Comparison of ENCODE assay signal across 9 mouse cellular contexts in the genomic region with DNA sequence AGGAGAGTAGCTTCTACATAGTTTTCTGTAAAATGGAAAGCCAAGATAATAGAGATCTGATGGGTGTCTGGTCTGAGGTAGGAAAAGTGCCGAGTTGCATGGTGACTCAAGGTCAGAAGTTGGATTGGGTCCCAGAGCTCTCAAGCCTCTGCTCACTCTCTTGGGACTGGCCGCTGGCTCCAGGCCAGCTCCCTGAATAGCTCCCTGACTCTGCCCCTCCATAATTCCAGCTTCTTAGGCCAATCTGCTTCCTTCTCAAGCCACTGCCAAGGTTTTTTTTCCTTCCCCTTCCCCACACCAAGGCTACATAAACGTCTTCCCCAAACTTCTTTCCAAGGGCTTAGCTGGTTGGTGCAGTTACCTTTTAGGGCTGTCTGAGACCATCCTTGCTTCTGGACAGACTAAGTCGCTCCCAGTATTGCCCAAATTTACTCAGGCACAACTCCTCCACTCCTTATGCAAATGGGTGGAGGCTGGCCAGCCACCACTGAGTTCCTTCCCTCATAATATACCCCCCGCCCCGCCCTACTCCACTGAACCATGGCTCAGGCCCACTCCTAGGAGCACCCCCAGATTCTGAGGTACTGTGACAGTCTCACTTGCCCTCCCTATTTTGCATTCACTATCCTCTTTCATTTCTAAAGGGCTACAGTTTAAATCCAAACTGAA. TPM values are rescaled to one million over a fixed set of nuclear protein-coding genes. Genes with fewer than 3 reads are reported as not detected.
DNase-seq lines count a peak whose midpoint lies in the region; ATAC-seq and TF ChIP-seq lines count a peak whose summit lies in the region.
"Had no signal": no experiment of that assay in that cellular context is flagged by ENCODE, and none has a peak within 500 bp of the region (broad histone marks: within the 10 kb centered on the region; RNA-seq: fewer than 3 reads in every experiment).

No protein-coding gene starts in this region.

- H3K27ac ChIP-seq in cerebellum, adult 2 months (ENCODE audit: insufficient read depth, low read length): no peak overlapping the region
- H3K27ac ChIP-seq in heart, embryonic 15.5 days: peak overlapping the region; percentile 79
- H3K27ac ChIP-seq in lung, postnatal 0 days (ENCODE audit: low read length): peak overlapping the region; percentile 76

- no peak for ATAC-seq in cerebellum, adult (ENCODE audit: insufficient number of reproducible peaks, low FRiP score, low TSS enrichment)
- peak; percentile 58; the same call in 1 of the 2 replicates for ATAC-seq in heart, embryonic 15.5 days (replicated peaks; ENCODE audit: insufficient number of reproducible peaks, insufficient read depth, low FRiP score, low read depth)
- ATAC-seq in lung, postnatal 0 days: peak; percentile 94

- peak; percentile 29; the same call in 1 of the 2 replicates for TF ChIP-seq EP300 in lung, postnatal 0 days (IDR thresholded peaks at IDR 0.05)

- no peaks in the 10 kb centered on the region for H3K9me3 ChIP-seq in heart, embryonic 15.5 days (replicated peaks)
- no peaks in the 10 kb centered on the region for H3K9me3 ChIP-seq in lung, postnatal 0 days (ENCODE audit: low read length)

- no peaks in the 10 kb centered on the region for H3K36me3 ChIP-seq in heart, embryonic 15.5 days
- no peaks in the 10 kb centered on the region for H3K36me3 ChIP-seq in lung, postnatal 0 days (ENCODE audit: insufficient read depth, low read length)

- peak; percentile 17 to 42 for DNase-seq in cerebellum, adult 2 months
- DNase-seq in adrenal gland, adult 8-10 months: peak; percentile 71
- peak; percentile 92 for DNase-seq in lung, postnatal 0 days (ENCODE audit: low spot score)
- no peak for DNase-seq in layer of hippocampus, postnatal 25 days (ENCODE audit: extremely low spot score in 1 of 2, low spot score in 1 of 2)
- DNase-seq in layer of hippocampus, adult 9-10 months (ENCODE audit: low spot score): no peak
- no peak for DNase-seq in layer of hippocampus, postnatal 14 days (ENCODE audit: low spot score in 2 of 2)

- H3K4me3 ChIP-seq in cerebellum, adult 2 months (replicated peaks; ENCODE audit: insufficient read depth, low read depth, low read length): no peak overlapping the region
- no peak overlapping the region for H3K4me3 ChIP-seq in heart, embryonic 15.5 days
- H3K4me3 ChIP-seq in lung, postnatal 0 days (ENCODE audit: low read depth, low read length): no peak overlapping the region
- H3K4me3 ChIP-seq: erythroblast, embryonic 14.5 days had no signal

- TF ChIP-seq CTCF in cerebellum, adult 2 months (IDR thresholded peaks at IDR 0.05; ENCODE audit: borderline replicate concordance, insufficient read depth, low read depth, low read length): no peak
- no peak for TF ChIP-seq CTCF in lung, postnatal 0 days (IDR thresholded peaks at IDR 0.05)

- no peak overlapping the region for H3K9ac ChIP-seq in heart, embryonic 15.5 days
- H3K9ac ChIP-seq in lung, postnatal 0 days (replicated peaks; ENCODE audit: low read depth): no peak overlapping the region

- H3K4me2 ChIP-seq in heart, embryonic 15.5 days: no peak overlapping the region
- H3K4me2 ChIP-seq in lung, postnatal 0 days (replicated peaks; ENCODE audit: low read depth, low read length): no peak overlapping the region

- no peaks in the 10 kb centered on the region for H3K27me3 ChIP-seq in cerebellum, adult 2 months (ENCODE audit: control insufficient read depth, insufficient read depth, low read length)
- no peaks in the 10 kb centered on the region for H3K27me3 ChIP-seq in heart, embryonic 15.5 days
- H3K27me3 ChIP-seq in lung, postnatal 0 days (replicated peaks; ENCODE audit: insufficient read depth, low read length): no peaks in the 10 kb centered on the region

- no peak for TF ChIP-seq POLR2A in cerebellum, adult 2 months (IDR thresholded peaks at IDR 0.05; ENCODE audit: borderline replicate concordance, insufficient read depth, low read length)

- no peaks in the 10 kb centered on the region for H3K4me1 ChIP-seq in cerebellum, adult 2 months (ENCODE audit: control insufficient read depth, insufficient read depth, low read length)
- peaks cover 13% of the 10 kb centered on the region for H3K4me1 ChIP-seq in heart, embryonic 15.5 days (replicated peaks)
- no peaks in the 10 kb centered on the region; the same call in 1 of the 2 replicates for H3K4me1 ChIP-seq in lung, postnatal 0 days (ENCODE audit: insufficient read depth, low read depth, low read length)

- 39% methylated on average over 6 of the region's 6 CpGs for WGBS in cerebellum, adult 2 months
- 43% methylated on average over 6 of the region's 6 CpGs for WGBS in heart, embryonic 15.5 days
- WGBS in lung, postnatal 0 days: 51% methylated on average over 5 of the region's 6 CpGs

RNA-seq across cellular contexts. Expression of gene Tsc22d3, which starts 42.1 kb away (rescaled TPM):
- 155 and 168 TPM in 2 replicates for polyA plus RNA-seq in cerebellum, adult 2 months (2012; rRNA removed)
- 100 to 1,000 TPM in 3 of 4 experiments, 10 to 100 TPM in 1; 95.1 to 116 (median 103) TPM for total RNA-seq in adrenal gland, adult 8-10 months (2022)
- polyA plus RNA-seq in heart, embryonic 15.5 days (2015; fragmentation: Nextera tagmentation; extraction: Ambion mirVana): 183 and 190 TPM in 2 replicates
- 236 and 380 TPM in 2 replicates for polyA plus RNA-seq in lung, postnatal 0 days (2015; fragmentation: Nextera tagmentation; extraction: Ambion mirVana)
- total RNA-seq in layer of hippocampus, postnatal 25 days (2021): 100 to 1,000 TPM in 1 of 2 experiments, 10 to 100 TPM in 1; 63.2 to 137 TPM
- 100 to 1,000 TPM; 126 to 133 TPM for total RNA-seq in layer of hippocampus, postnatal 14 days (2021)

Comparison
In these comparisons a context has a peak if more than half of its experiments do, and no peak if none do; other contexts are left out.
1. DNase-seq: peak in cerebellum, adult 2 months (2 of 2), adrenal gland, adult 8-10 months (single experiment) and lung, postnatal 0 days (single experiment); none in layer of hippocampus, postnatal 25 days (0 of 2), layer of hippocampus, adult 9-10 months (single experiment) and layer of hippocampus, postnatal 14 days (0 of 2).